Mouse (Mus musculus): ENCODE measurements at regions not wholly inside any gene's neighbourhood (a gene's known extent, or its start where the extent isn't known, plus 50 kb on each side); places are given as distances from the start of the nearest gene placed in this dataset.

GRCm38 (mm10) chr4:94188354-94188753 is 368.0 kb upstream of the Gm10306 start:
- Histone ChIP-seq H3K36me3 (ENCODE audit: insufficient read depth) (no peaks in the 10 kb centered on the region), H3K4me2 (no peak overlapping the region), H3K27ac (ENCODE audit: low read depth) (no peak overlapping the region), H3K4me3 (ENCODE audit: low read depth, low read length) (no peak overlapping the region), H3K9ac (no peak overlapping the region), H3K9me3 (ENCODE audit: low read depth, low read length) (no peaks in the 10 kb centered on the region), H3K4me1 (ENCODE audit: insufficient read depth) (no peaks in the 10 kb centered on the region), H3K27me3 (ENCODE audit: insufficient read depth, low read length) (no peaks in the 10 kb centered on the region)
- DNase-seq (peak; percentile 39), ATAC-seq (ENCODE audit: insufficient read depth) (peak; percentile 22; the same call in 1 of the 2 replicates)
- 36% methylated on average over 2 of the region's 2 CpGs for WGBS
- no peak for TF ChIP-seq CTCF (IDR thresholded peaks at IDR 0.05; ENCODE audit: low read depth)

DNA sequence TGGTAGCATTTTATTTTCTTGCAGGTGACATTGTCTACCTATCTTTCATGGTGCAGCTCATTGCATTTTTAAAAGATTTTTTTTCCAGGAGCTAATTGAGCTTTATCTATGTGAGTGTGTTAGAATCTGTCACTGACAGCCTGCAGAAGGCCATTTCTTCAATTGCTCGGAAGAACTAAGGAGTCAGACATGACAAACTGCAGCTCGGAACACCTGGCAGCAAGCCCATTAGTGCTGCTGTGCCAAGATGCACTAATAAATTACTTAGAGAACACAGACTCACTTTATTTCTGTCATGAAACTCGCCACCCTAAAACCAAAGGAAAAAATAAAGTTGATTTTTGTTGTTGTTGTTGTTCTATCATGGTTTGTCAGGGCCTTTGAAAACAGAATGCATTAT is 367.5 kb upstream of the Gm10306 start:
- Histone ChIP-seq H3K36me3 (ENCODE audit: insufficient read depth) (no peaks in the 10 kb centered on the region), H3K4me2 (no peak overlapping the region), H3K9me3 (ENCODE audit: low read depth, low read length) (no peaks in the 10 kb centered on the region), H3K9ac (no peak overlapping the region), H3K27ac (ENCODE audit: low read depth) (no peak overlapping the region), H3K4me1 (ENCODE audit: insufficient read depth) (no peaks in the 10 kb centered on the region), H3K4me3 (ENCODE audit: low read depth, low read length) (no peak overlapping the region), H3K27me3 (ENCODE audit: insufficient read depth, low read length) (no peaks in the 10 kb centered on the region)
- no peak for TF ChIP-seq CTCF (IDR thresholded peaks at IDR 0.05; ENCODE audit: low read depth)
- DNase-seq (peak; percentile 89), ATAC-seq (ENCODE audit: insufficient read depth) (peak; percentile 75)
- 26% methylated on average over 3 of the region's 3 CpGs for WGBS

GRCm38 (mm10) chr4:94190940-94191339 is 365.4 kb upstream of the Gm10306 start:
- Histone ChIP-seq H3K9ac (no peak overlapping the region), H3K27me3 (ENCODE audit: insufficient read depth, low read length) (no peaks in the 10 kb centered on the region), H3K27ac (ENCODE audit: low read depth) (no peak overlapping the region), H3K4me3 (ENCODE audit: low read depth, low read length) (no peak overlapping the region), H3K36me3 (ENCODE audit: insufficient read depth) (no peaks in the 10 kb centered on the region), H3K4me1 (ENCODE audit: insufficient read depth) (no peaks in the 10 kb centered on the region), H3K9me3 (ENCODE audit: low read depth, low read length) (no peaks in the 10 kb centered on the region), H3K4me2 (no peak overlapping the region)
- WGBS = 69% methylated on average over 2 of the region's 2 CpGs
- ATAC-seq (ENCODE audit: insufficient read depth) = no peak
- no peak for DNase-seq
- no peak for TF ChIP-seq CTCF (IDR thresholded peaks at IDR 0.05; ENCODE audit: low read depth)

GRCm38 (mm10) chr4:94216265-94216664 is 340.1 kb upstream of the Gm10306 start:
- ATAC-seq (ENCODE audit: insufficient read depth) (no peak), DNase-seq (no peak)
- H3K27ac ChIP-seq (ENCODE audit: low read depth) = no peak overlapping the region
- no peaks in the 10 kb centered on the region for H3K27me3 ChIP-seq (ENCODE audit: insufficient read depth, low read length)
- H3K36me3 ChIP-seq (ENCODE audit: insufficient read depth) = no peaks in the 10 kb centered on the region
- no peaks in the 10 kb centered on the region for H3K9me3 ChIP-seq (ENCODE audit: low read depth, low read length)
- 71% methylated on average over 1 of the region's 1 CpGs for WGBS
- H3K9ac ChIP-seq = no peak overlapping the region
- no peak overlapping the region for H3K4me3 ChIP-seq (ENCODE audit: low read depth, low read length)
- no peak overlapping the region for H3K4me2 ChIP-seq
- H3K4me1 ChIP-seq (ENCODE audit: insufficient read depth) = no peaks in the 10 kb centered on the region
- no peak for TF ChIP-seq CTCF (IDR thresholded peaks at IDR 0.05; ENCODE audit: low read depth)

DNA sequence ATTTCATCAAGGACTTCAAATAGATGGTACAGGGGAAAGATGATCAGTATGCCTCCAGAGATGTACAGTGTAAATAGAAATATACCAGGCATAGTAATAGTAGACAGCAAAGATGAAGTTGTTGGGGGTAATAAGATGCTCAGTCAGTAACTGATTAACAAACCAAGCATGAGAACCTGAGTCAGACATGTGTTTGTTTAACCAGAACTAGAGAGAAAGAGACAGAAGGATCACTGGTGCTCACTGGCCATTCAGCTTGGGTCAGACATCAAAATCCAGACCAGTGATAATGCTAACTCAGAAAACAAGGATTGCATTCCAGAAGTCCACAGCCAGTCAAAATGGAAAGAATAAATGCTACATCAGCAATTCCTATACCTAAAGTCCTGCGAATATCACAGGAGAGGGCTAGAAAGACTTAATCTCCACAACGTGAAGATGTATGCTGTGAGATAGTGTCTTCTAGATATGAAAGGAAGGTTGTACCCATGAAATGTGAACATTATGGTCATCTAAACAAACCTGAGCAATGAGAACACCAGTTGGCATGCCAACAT is 320.6 kb upstream of the Gm10306 start:
- DNase-seq = no peak
- Histone ChIP-seq H3K27me3 (ENCODE audit: insufficient read depth, low read length) (no peaks in the 10 kb centered on the region), H3K4me1 (ENCODE audit: insufficient read depth) (no peaks in the 10 kb centered on the region), H3K4me3 (ENCODE audit: low read depth, low read length) (no peak overlapping the region), H3K9ac (no peak overlapping the region), H3K4me2 (no peak overlapping the region), H3K36me3 (ENCODE audit: insufficient read depth) (no peaks in the 10 kb centered on the region), H3K27ac (ENCODE audit: low read depth) (no peak overlapping the region), H3K9me3 (ENCODE audit: low read depth, low read length) (no peaks in the 10 kb centered on the region)
- 89% methylated on average over 2 of the region's 2 CpGs for WGBS
- no peak for TF ChIP-seq CTCF (IDR thresholded peaks at IDR 0.05; ENCODE audit: low read depth)
- ATAC-seq (ENCODE audit: insufficient read depth) = no peak

DNA sequence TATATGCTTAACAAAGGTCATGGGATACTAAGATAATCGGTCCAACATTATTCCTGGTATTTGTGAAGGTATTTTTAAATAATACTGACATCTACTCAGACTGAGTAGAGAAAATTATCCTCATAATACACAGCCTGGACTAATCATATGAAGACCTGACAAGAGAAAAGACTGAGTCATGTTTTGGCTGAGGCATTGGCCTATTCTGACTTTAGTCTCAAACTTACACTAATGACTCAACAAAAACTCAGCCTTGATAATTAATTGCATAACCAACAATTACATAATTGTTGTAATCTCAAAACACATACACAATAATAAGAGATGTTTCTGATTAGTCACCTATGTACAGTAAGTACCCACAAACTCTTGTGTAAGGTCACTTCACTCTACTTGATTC is 300.3 kb upstream of the Gm10306 start:
- H3K27me3 ChIP-seq (ENCODE audit: insufficient read depth, low read length) = no peaks in the 10 kb centered on the region
- DNase-seq (no peak), ATAC-seq (ENCODE audit: insufficient read depth) (no peak)
- no peak overlapping the region for H3K9ac ChIP-seq
- H3K4me3 ChIP-seq (ENCODE audit: low read depth, low read length) = no peak overlapping the region
- H3K4me1 ChIP-seq (ENCODE audit: insufficient read depth) = no peaks in the 10 kb centered on the region
- no peak for TF ChIP-seq CTCF (IDR thresholded peaks at IDR 0.05; ENCODE audit: low read depth)
- H3K4me2 ChIP-seq = no peak overlapping the region
- 76% methylated on average over 1 of the region's 1 CpGs for WGBS
- H3K36me3 ChIP-seq (ENCODE audit: insufficient read depth) = no peaks in the 10 kb centered on the region
- no peak overlapping the region for H3K27ac ChIP-seq (ENCODE audit: low read depth)
- no peaks in the 10 kb centered on the region for H3K9me3 ChIP-seq (ENCODE audit: low read depth, low read length)

- Histone ChIP-seq H3K9ac (no peak overlapping the region), H3K27me3 (ENCODE audit: insufficient read depth, low read length) (no peaks in the 10 kb centered on the region), H3K4me2 (no peak overlapping the region), H3K4me1 (ENCODE audit: insufficient read depth) (no peaks in the 10 kb centered on the region), H3K27ac (ENCODE audit: low read depth) (no peak overlapping the region), H3K4me3 (ENCODE audit: low read depth, low read length) (no peak overlapping the region), H3K9me3 (ENCODE audit: low read depth, low read length) (no peaks in the 10 kb centered on the region), H3K36me3 (ENCODE audit: insufficient read depth) (no peaks in the 10 kb centered on the region)
- ATAC-seq (ENCODE audit: insufficient read depth) = no peak
- peak; percentile 4 for DNase-seq
- no peak for TF ChIP-seq CTCF (IDR thresholded peaks at IDR 0.05; ENCODE audit: low read depth)
These were observed 295.2 kb upstream of the Gm10306 start for GRCm38 (mm10) chr4:94261136-94261535.

GRCm38 (mm10) chr4:94281732-94282131 is 274.6 kb upstream of the Gm10306 start:
- no peak for TF ChIP-seq CTCF (IDR thresholded peaks at IDR 0.05; ENCODE audit: low read depth)
- Histone ChIP-seq H3K27me3 (ENCODE audit: insufficient read depth, low read length) (no peaks in the 10 kb centered on the region), H3K4me2 (no peak overlapping the region), H3K4me3 (ENCODE audit: low read depth, low read length) (no peak overlapping the region), H3K4me1 (ENCODE audit: insufficient read depth) (no peaks in the 10 kb centered on the region), H3K9me3 (ENCODE audit: low read depth, low read length) (no peaks in the 10 kb centered on the region), H3K36me3 (ENCODE audit: insufficient read depth) (no peaks in the 10 kb centered on the region), H3K27ac (ENCODE audit: low read depth) (no peak overlapping the region), H3K9ac (no peak overlapping the region)
- DNase-seq (no peak), ATAC-seq (ENCODE audit: insufficient read depth) (no peak)
